Mouse (Mus musculus) heart, postnatal 14 days (tissue): ENCODE results near the gene Hpn. TPM values are rescaled to one million over a fixed set of nuclear protein-coding genes. Genes with fewer than 3 reads are reported as not detected.

Source experiments
- DNase-seq, 2 experiments: peaks; one replicate each; pipeline ENCODE4 v3.0.0; 2021 to 2022
- intact Hi-C: fragments of 180-260 bp; cut with DNase I; formaldehyde crosslinking; loops from one replicate; pipeline ENCODE4 v1.15.1; 2025
- total RNA-seq, 2 experiments: library from RNA; stranded (reverse); gene quantifications; 2 replicates each; pipeline ENCODE4 v1.2.3; 2021

The Hpn gene
- total RNA-seq, 2 experiments from 2014 or later, result 2.1 to 2.3 TPM

- intact Hi-C loops, result no loop called here
- no peak for DNase-seq
Observed at GRCm38 (mm10) chr7:31086175-31086755, 28.8 kb downstream of the Hpn start.

- intact Hi-C loops, result no loop called here
- peak; percentile 54 to 60 for DNase-seq
Observed at GRCm38 (mm10) chr7:31085171-31085570, 29.9 kb downstream of the Hpn start.

DNA sequence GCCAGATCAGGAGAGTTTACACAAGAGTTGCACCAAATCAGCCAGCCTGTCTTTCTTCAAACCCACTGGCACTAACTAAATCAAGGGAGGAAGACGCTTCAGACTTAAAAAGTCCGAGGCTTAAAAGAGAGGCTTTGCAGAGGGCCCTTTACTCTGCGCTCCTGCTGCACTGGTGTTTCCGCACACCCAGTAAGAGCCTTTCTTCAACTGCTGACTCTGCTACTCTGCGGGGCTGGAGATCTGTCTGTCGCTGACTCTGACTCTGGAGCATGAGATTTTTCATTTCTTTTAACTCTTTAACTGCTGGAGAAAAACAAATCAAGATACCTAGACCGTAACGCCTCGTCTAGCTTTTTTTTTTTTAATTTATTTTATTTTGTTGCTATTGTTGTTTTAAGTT, 30.9 kb downstream of the Hpn start:
- intact Hi-C loops, result no loop called here
- DNase-seq, result no peak

DNA sequence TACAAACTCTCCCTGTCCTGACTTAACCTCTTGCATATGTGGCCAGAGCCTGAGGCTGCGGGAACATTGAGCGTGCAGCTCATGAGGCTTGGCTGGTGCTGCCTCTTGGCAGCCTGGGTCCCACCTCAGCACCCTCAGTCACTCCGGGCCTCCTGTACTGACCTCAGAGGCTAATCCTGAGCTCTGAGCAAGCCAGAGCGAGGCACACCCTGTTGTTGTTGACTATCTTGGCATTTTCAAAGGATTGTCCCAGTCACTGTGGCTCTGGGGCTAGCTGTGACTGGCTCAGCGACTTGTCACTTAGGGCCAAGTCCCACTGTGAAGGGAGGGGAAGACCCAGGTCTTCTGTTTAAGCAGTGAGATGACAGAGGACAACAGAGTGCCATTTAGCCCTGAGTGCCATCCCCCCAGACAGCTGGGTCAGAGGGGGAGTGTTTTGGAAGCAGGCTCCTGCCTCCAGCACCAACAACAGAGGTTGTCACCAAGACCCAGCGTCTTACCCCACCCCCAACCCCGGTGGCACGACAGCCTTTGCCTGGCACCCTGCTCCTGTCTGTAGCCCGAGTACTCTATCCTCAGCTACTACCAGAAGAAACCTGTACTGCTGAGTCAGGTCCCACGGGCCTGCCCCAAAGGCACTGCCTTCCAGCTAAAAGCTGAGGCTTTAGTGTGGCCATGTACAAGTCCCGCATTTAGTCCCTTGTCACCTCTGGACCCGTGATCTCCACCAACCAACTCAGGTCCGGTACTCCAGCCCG, 32.1 kb downstream of the Hpn start:
- intact Hi-C loops, result no loop called here
- peak; percentile 75 to 76 for DNase-seq

- intact Hi-C loops, result no loop called here
Observed at GRCm38 (mm10) chr7:31082106-31082505, 33.0 kb downstream of the Hpn start.

GRCm38 (mm10) chr7:31081106-31081505, 34.0 kb downstream of the Hpn start:
- DNase-seq, result no peak
- intact Hi-C loops, result no loop called here

More at GRCm38 (mm10) chr7:31082106-31082505, 33.0 kb downstream of the Hpn start:
- DNase-seq, result no peak

GRCm38 (mm10) chr7:31080611-31081010, 34.5 kb downstream of the Hpn start:
- DNase-seq, result no peak
- intact Hi-C loops, result no loop called here

DNA sequence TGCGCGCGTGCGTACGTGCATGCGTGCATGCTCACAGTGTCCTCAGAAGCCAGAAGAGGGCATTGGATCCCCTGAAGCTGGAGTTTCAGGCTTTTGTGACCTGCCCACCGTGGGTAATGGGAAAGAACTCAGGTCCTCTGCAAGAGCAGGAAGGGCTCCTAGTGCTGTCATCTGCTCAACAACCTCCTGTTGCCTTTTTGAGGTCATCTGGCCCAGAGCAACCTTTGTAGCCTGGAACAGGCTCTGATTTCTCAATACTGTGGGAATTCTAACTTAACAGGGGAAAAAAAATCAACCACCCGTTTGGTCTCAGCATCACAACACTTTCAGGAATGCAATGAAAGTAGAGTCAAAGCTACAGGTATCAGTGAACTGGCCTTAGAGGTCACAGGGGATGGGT, 35.4 kb downstream of the Hpn start:
- intact Hi-C loops, result loop anchor here (10.0 kb wide), 1 partner anchor 205 kb away; no protein-coding TSS in a partner anchor
- no peak for DNase-seq

DNA sequence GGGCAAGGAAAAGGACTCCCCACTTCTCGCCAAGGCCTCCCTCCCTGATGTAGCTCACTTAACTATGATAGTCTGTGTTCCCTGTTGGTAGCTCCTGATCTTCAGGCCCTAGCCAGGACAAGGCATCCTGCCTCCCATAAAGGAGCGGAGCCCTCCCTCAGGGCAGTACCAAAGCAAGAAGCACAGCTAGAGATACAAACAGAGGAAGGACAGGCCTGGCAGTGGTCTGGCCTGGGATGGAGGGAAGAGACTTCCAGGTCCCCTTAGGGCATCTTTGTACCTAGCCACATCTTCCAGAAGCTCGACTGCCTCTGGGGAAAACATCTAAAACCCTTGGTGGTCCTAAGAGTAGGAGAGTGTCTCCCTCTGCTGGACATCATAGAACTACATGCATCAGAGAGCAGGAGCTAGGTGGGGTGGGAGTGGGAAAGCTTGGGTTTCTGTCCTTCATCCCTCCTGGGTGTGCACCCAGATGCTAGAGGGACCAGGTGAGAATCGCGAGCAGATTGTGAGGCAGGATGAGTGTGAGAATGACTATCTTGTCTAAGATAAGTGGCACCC, 37.1 kb downstream of the Hpn start:
- peak; percentile 30 to 71 for DNase-seq
- intact Hi-C loops, result loop anchor here (1.0 to 10.0 kb wide), 2 partner anchors 19 to 203 kb away; partner anchors contain the start of gene Lgi4

DNA sequence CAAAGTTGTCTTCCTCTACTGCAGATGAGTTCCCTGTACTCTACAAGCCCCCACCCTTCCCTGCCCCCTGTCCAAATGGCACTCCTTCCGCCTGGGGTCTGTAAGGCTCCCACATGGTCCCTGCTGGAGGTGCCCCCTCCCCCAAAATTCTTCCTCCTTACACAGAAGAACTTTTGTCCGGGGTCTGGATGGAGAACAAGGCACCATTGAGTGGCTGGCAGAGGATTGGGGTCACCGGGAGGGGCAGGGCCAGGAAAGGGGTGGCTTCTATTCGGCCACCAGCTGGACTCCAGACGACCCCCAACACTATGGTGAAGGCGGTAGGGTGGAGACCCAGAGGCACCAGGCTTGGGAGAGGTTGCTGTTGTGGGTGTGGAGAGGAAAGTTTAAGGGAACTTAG, 37.6 kb downstream of the Hpn start:
- no peak for DNase-seq
- intact Hi-C loops, result loop anchor here (10.0 kb wide), 1 partner anchor 203 kb away; no protein-coding TSS in a partner anchor

DNA sequence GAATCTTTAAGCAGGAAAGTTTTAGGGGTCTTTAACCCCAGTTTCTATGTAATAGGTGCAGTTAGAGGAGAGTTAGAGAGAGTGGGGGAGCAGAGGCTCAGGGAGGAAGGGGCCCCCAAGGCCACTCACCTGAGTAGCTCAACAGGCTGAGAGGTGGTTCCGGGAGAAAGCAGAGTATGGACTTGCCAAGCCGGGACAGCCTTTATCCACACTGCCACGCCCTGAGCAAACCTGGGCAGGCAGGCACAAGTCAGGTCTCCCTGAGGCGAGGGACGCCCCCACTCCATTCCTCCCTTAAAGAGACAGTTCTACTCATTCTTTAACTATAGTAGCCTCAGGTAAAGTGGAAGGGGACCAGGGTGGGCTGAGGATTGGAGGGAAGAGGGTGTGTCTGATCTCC, 38.6 kb downstream of the Hpn start, which contains the start of gene Fxyd3:
Gene Fxyd3 (minus strand): TSS at position 213 of the 400 bp plus-strand sequence.
- DNase-seq, result no peak
- intact Hi-C loops, result loop anchor here (10.0 kb wide), 1 partner anchor 202 kb away; no protein-coding TSS in a partner anchor

DNA sequence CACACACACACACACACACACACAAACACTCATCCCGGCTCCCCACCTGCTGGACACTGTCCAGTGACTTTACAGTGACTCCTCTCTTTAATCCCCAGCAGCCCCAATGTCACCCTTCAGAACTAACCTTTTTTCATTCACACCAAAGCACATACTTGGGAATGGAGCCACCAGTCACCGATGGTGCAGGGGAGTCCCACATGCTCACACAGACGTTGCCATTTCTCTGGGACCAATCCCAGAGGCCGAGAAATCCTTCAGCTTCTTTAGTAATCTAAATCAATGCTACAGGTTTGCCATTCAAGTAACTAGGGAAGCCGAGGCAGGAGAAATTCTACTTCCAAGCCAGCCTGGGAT, 40.4 kb downstream of the Hpn start:
- intact Hi-C loops, result loop anchor here (10.0 kb wide), 1 partner anchor 200 kb away; no protein-coding TSS in a partner anchor

DNA sequence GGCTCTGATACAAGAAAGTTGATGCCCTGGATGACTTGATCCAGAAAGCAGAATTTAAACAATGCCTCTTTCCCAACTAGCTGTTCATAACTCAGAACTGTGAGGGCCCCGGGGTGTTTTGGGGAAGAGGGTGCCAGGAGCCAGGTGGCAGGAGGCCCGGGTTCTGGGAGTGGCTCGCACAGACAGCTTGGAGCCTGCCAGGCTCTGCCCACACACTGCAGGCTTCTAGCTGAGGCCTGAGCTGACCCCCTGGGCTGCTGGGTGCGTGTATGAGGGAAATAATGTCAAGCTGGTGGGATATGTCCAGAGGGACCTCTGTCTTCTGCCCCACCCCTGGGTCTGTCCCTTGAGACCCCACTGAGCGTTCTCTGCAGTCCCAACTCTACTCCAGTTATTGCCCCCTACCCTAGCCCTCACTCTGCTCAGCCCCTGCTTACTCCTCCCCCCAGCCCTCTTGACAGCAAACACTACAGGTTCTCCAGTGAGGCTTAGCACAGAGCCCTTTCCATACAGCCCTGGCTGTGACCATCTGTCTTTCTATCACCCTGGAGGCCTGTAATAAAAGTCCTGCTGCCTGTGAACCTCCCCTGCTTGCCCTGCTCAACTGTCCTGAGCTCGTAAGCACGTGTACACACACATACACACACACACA, 40.9 kb downstream of the Hpn start:
- no peak for DNase-seq

More for the DNA sequence above, 40.4 kb downstream of the Hpn start:
- no peak for DNase-seq

DNA sequence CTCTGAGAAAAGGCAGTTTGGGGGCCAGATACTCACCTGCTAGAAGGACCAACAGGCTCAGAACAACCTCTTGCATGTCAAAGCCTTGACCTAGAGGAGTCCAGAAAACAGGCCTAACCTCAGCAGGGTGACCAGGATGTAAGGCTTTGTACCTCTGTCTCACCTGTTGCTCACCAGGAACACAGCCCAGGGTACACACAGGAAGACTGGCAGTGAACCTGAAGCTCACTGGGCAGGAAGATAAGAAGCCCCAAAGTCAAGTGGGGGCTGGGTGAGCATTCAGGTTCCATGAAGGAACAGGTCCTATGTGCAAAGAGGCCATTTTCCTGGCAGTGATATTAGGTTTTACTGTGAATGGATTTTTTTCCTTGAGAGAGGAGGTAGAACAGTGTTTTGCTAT, 41.5 kb downstream of the Hpn start:
- no peak for DNase-seq
- intact Hi-C loops, result loop anchor here (10.0 kb wide), 1 partner anchor 199 kb away; no protein-coding TSS in a partner anchor

More for the DNA sequence above, 40.9 kb downstream of the Hpn start:
- intact Hi-C loops, result loop anchor here (10.0 kb wide), 1 partner anchor 199 kb away; no protein-coding TSS in a partner anchor

DNA sequence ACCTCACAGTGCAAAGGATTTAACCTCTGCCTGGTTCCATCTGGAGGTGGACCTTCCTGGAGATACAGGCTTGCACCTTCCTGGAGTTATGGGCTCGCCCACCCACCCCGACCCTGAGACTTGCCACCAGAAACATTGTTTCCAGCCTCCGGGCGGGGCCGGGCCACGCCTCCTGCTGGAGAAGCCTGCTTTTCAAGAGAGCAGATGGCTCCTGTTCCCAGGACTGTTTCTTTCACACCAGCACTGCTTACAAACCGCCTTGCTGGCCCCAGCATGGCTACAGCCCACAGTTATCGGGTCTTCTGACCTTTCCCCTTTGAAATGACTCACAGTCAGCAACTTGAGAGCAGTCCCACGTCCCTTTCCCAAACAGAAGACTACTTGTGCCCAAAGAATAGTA, 42.8 kb downstream of the Hpn start:
- intact Hi-C loops, result loop anchor here (10.0 kb wide), 1 partner anchor 198 kb away; no protein-coding TSS in a partner anchor
- DNase-seq, result no peak

- no peak for DNase-seq
- intact Hi-C loops, result loop anchor here (10.0 kb wide), 1 partner anchor 196 kb away; no protein-coding TSS in a partner anchor
Observed at GRCm38 (mm10) chr7:31070324-31070723, 44.8 kb downstream of the Hpn start.

DNA sequence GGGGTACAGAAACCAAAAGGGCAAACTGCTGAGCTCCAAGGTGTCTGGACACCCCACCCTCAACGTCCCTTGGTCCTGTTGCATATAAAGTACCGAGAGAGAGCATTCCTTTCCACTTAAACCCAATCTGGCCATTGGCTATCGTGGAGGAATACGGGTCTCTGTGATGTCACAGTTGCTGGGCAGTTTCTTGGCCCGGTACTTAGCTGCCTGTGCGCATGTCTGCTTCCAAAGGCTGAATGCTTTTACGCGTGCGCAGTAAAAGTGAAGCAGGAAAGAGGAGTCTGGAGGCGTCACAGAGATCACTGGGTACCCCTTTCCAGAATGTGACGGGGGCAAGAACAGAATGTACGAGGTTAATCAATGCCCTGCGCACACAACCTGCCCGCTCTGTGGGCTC, 45.6 kb downstream of the Hpn start:
- no peak for DNase-seq
- intact Hi-C loops, result no loop called here

- intact Hi-C loops, result no loop called here
- DNase-seq, result no peak
Observed at GRCm38 (mm10) chr7:31067836-31068235, 47.3 kb downstream of the Hpn start.

DNA sequence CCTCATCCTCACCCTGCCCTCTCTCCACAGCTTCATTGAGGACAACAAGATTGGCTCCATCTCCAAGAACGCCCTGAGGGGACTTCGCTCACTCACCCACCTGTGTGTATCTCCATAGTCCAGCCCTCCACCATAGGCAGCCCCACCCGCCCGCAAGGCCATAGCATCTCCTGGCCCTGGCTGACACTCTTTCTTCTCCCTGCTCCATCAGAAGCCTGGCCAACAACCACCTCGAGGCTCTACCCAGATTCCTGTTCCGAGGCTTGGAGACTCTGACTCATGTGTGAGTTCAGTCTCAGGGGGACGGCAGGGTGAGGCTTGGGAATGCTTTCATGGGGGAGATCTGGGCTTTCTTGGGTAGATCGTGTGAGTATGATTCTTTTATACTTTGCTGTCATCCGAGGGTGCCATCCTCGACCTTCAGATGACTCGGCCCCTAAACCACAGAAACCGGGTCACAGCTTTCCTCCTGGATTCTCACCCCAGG, 52.0 kb downstream of the Hpn start:
- intact Hi-C loops, result no loop called here

GRCm38 (mm10) chr7:31060621-31061010, 54.5 kb downstream of the Hpn start:
- intact Hi-C loops, result no loop called here

More for the DNA sequence above, 52.0 kb downstream of the Hpn start:
- DNase-seq, result no peak

More at GRCm38 (mm10) chr7:31060621-31061010, 54.5 kb downstream of the Hpn start:
- no peak for DNase-seq
